Mouse (Mus musculus): ENCODE data around the gene Pnmt.

GRCm38 (mm10) chr11:98426592-98426991 lies 40.3 kb downstream of the Pnmt start:
- TF ChIP-seq GATA1 (IDR thresholded peaks at IDR 0.05; ENCODE audit: low read length) (no peak), TAL1 (IDR thresholded peaks at IDR 0.05; ENCODE audit: low read length) (no peak)
